ENCODE assay signal across 9 mouse cellular contexts in the genomic region with DNA sequence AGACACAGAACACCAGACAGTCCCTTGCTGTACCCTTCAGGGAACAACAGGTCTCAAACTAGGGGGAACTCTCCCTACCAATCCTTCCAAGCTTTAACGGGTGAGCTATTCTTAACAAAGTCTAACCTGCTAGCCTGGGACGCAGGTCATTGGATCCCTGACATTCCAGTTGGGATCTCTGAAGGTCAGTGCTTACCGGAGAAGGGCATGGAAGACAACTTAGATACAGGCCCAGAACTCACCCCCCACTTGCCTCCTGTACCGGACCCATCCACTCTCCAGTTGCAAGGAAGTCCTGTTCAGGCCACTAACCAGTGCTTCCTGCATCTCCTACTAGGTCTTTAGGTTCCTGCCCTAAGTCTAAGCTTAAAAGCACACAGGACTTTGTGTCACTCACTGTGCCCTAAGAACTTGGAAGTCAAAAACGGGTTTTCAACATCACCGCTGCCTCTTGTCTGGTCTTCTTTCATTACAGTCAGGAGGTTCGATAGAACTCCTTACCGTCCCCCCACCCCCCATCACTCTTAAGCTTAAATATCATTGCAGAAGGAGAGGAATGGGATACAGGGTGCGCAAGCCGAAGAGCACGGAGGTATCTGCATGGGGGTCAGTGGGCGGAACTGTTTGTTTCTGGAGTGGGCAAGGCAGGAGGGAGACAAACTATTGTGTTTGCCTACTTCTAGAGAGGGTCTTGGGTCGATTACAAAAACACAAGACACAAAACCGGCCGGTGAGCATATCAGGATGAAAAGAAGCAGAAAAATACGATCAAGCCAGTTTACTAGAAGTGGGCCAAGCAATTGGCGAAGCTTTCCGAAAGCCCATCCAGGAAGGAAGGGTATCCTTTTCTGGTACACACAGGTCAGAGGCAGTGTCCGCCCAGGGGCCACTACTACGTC. TPM values are rescaled to one million over a fixed set of nuclear protein-coding genes. Genes with fewer than 3 reads are reported as not detected.
DNase-seq lines count a peak whose midpoint lies in the region; ATAC-seq and TF ChIP-seq lines count a peak whose summit lies in the region.
"Had no signal": no experiment of that assay in that cellular context is flagged by ENCODE, and none has a peak within 500 bp of the region (broad histone marks: within the 10 kb centered on the region; RNA-seq: fewer than 3 reads in every experiment).

No protein-coding gene starts in this region.

- H3K9ac ChIP-seq in heart, embryonic 16.5 days (ENCODE audit: low read length): peak overlapping the region; percentile 92
- peak overlapping the region; percentile 59 for H3K9ac ChIP-seq in hindbrain, embryonic 12.5 days
- peak overlapping the region; percentile 94 for H3K9ac ChIP-seq in midbrain, embryonic 11.5 days (ENCODE audit: low read length)

- H3K4me3 ChIP-seq in heart, embryonic 16.5 days (ENCODE audit: low read length): peak overlapping the region; percentile 85
- peak overlapping the region; percentile 95 for H3K4me3 ChIP-seq in G1E (ENCODE audit: low read depth, low read length)
- peak overlapping the region; percentile 89; the same call in 1 of the 2 replicates for H3K4me3 ChIP-seq in hindbrain, embryonic 12.5 days
- peak overlapping the region; percentile 95 for H3K4me3 ChIP-seq in midbrain, embryonic 11.5 days (ENCODE audit: low read depth, low read length)

- ATAC-seq in heart, embryonic 16.5 days (replicated peaks; ENCODE audit: extremely low read depth, insufficient read depth, low FRiP score): no peak
- ATAC-seq in G1E (ENCODE audit: extremely low read depth, insufficient number of reproducible peaks, low FRiP score, poor library complexity, severe bottlenecking): no peak
- no peak for ATAC-seq in hindbrain, embryonic 12.5 days (ENCODE audit: low FRiP score)
- no peak for ATAC-seq in midbrain, embryonic 11.5 days (ENCODE audit: low FRiP score)

- H3K4me1 ChIP-seq in heart, embryonic 16.5 days (ENCODE audit: control insufficient read depth, insufficient read depth, low read length): peaks cover 29% of the 10 kb centered on the region
- H3K4me1 ChIP-seq in G1E (ENCODE audit: insufficient read depth, low read depth, low read length): peaks cover 70% of the 10 kb centered on the region
- peaks cover 42% of the 10 kb centered on the region for H3K4me1 ChIP-seq in hindbrain, embryonic 12.5 days
- peaks cover 35% of the 10 kb centered on the region for H3K4me1 ChIP-seq in midbrain, embryonic 11.5 days (ENCODE audit: control insufficient read depth, insufficient read depth, low read length)

- intact Hi-C loops in heart, postnatal 14 days (cut with DNase I): no loop called here
- intact Hi-C loops in left cerebral cortex, postnatal 14 days (cut with DNase I): no loop called here

- DNase-seq in heart, postnatal 14 days: no peak
- DNase-seq in G1E (ENCODE audit: low spot score): peak; percentile 17
- peak; percentile 93 for DNase-seq in midbrain, embryonic 11.5 days (ENCODE audit: low spot score, missing footprints)
- no peak for DNase-seq in left cerebral cortex, postnatal 14 days (ENCODE audit: low spot score in 2 of 2)
- no peak for DNase-seq in spleen, postnatal 10 days (ENCODE audit: low spot score in 2 of 2)
- no peak for DNase-seq in urinary bladder, adult 18-20 months (ENCODE audit: low spot score in 2 of 2)

- no peaks in the 10 kb centered on the region for H3K9me3 ChIP-seq in heart, embryonic 16.5 days (replicated peaks; ENCODE audit: control insufficient read depth, low read length)
- no peaks in the 10 kb centered on the region for H3K9me3 ChIP-seq in G1E (replicated peaks)
- H3K9me3 ChIP-seq in hindbrain, embryonic 12.5 days (replicated peaks): no peaks in the 10 kb centered on the region
- no peaks in the 10 kb centered on the region for H3K9me3 ChIP-seq in midbrain, embryonic 11.5 days (ENCODE audit: control insufficient read depth, low read length)

- H3K27me3 ChIP-seq in heart, embryonic 16.5 days (ENCODE audit: control insufficient read depth, insufficient read depth, low read length): no peaks in the 10 kb centered on the region
- H3K27me3 ChIP-seq in G1E (ENCODE audit: insufficient read depth, low read length): no peaks in the 10 kb centered on the region
- H3K27me3 ChIP-seq in hindbrain, embryonic 12.5 days: peaks cover 10% of the 10 kb centered on the region; the same call in 1 of the 2 replicates
- no peaks in the 10 kb centered on the region for H3K27me3 ChIP-seq in midbrain, embryonic 11.5 days (ENCODE audit: control insufficient read depth, insufficient read depth, low read length)

- TF ChIP-seq CTCF in G1E (IDR thresholded peaks at IDR 0.05; ENCODE audit: low read depth, low read length): no peak

- 55% methylated on average over 20 of the region's 20 CpGs for WGBS in heart, embryonic 16.5 days
- 40% methylated on average over 20 of the region's 20 CpGs for WGBS in hindbrain, embryonic 12.5 days
- WGBS in midbrain, embryonic 11.5 days: 35% methylated on average over 20 of the region's 20 CpGs

- H3K36me3 ChIP-seq in heart, embryonic 16.5 days (ENCODE audit: control insufficient read depth, insufficient read depth): no peaks in the 10 kb centered on the region
- peaks cover 23% of the 10 kb centered on the region for H3K36me3 ChIP-seq in G1E (replicated peaks)
- no peaks in the 10 kb centered on the region for H3K36me3 ChIP-seq in hindbrain, embryonic 12.5 days
- H3K36me3 ChIP-seq in midbrain, embryonic 11.5 days (ENCODE audit: control insufficient read depth, insufficient read depth, low read length): no peaks in the 10 kb centered on the region

- H3K27ac ChIP-seq in heart, embryonic 16.5 days (ENCODE audit: low read length): peak overlapping the region; percentile 95
- peak overlapping the region; percentile 95 for H3K27ac ChIP-seq in hindbrain, embryonic 12.5 days
- peak overlapping the region; percentile 95 for H3K27ac ChIP-seq in midbrain, embryonic 11.5 days (ENCODE audit: low read depth, low read length)

- peak overlapping the region; percentile 96 for H3K4me2 ChIP-seq in heart, embryonic 16.5 days (ENCODE audit: low read depth, low read length)
- peak overlapping the region; percentile 82 for H3K4me2 ChIP-seq in hindbrain, embryonic 12.5 days (replicated peaks)
- peak overlapping the region; percentile 76 for H3K4me2 ChIP-seq in midbrain, embryonic 11.5 days

RNA-seq across cellular contexts. Expression of a gene that starts 2.0 kb away (rescaled TPM):
- 135 and 186 TPM in 2 replicates for polyA plus RNA-seq in heart, embryonic 16.5 days (2015; fragmentation: Nextera tagmentation; extraction: Ambion mirVana)
- 10 to 100 TPM; 37.1 to 38.2 TPM for total RNA-seq in heart, postnatal 14 days (2021)
- total RNA-seq in G1E (2014; fragmentation: Nextera tagmentation): 270 and 298 TPM in 2 replicates
- total RNA-seq in G1E (2017): 123 and 131 TPM in 2 replicates
- polyA plus RNA-seq in G1E (2012): 1,702 and 2,389 TPM in 2 replicates
- polyA plus RNA-seq in hindbrain, embryonic 12.5 days (2016; fragmentation: Nextera tagmentation; extraction: Ambion mirVana): 161 and 162 TPM in 2 replicates
- 354 and 406 TPM in 2 replicates for polyA plus RNA-seq in midbrain, embryonic 11.5 days (2014; fragmentation: Nextera tagmentation; extraction: Ambion mirVana)
- 10 to 100 TPM; 40.0 to 47.9 TPM for total RNA-seq in left cerebral cortex, postnatal 14 days (2021)

RNA-seq across cellular contexts. Expression of a gene that starts 11.2 kb away (rescaled TPM):
- polyA plus RNA-seq in heart, embryonic 16.5 days (2015; fragmentation: Nextera tagmentation; extraction: Ambion mirVana): 22.2 and 22.6 TPM in 2 replicates
- 10 to 100 TPM in 1 of 2 experiments, 1 to 10 TPM in 1; 10.0 to 10.4 TPM for total RNA-seq in heart, postnatal 14 days (2021)
- total RNA-seq in G1E (2014; fragmentation: Nextera tagmentation) (78.2 and 85.2 TPM in 2 replicates), G1E (2017) (50.8 and 57.0 TPM in 2 replicates)
- polyA plus RNA-seq in G1E (2012): 159 and 163 TPM in 2 replicates
- polyA plus RNA-seq in hindbrain, embryonic 12.5 days (2016; fragmentation: Nextera tagmentation; extraction: Ambion mirVana): 19.8 and 21.9 TPM in 2 replicates
- polyA plus RNA-seq in midbrain, embryonic 11.5 days (2014; fragmentation: Nextera tagmentation; extraction: Ambion mirVana): 14.8 and 20.2 TPM in 2 replicates
- 10 to 100 TPM; 92.2 to 97.5 TPM for total RNA-seq in left cerebral cortex, postnatal 14 days (2021)

RNA-seq across cellular contexts. Expression of a gene that starts 33.1 kb away (rescaled TPM):
- polyA plus RNA-seq in heart, embryonic 16.5 days (2015; fragmentation: Nextera tagmentation; extraction: Ambion mirVana): 0.25 and 0.30 TPM in 2 replicates
- under 1 TPM; 0.15 to 0.19 TPM for total RNA-seq in heart, postnatal 14 days (2021)
- not detected in 2 replicates for total RNA-seq in G1E (2014; fragmentation: Nextera tagmentation)
- total RNA-seq in G1E (2017): 0.05 TPM in 1 of 2 replicates, not detected in the other
- polyA plus RNA-seq in G1E (2012): 0.02 TPM in 1 of 2 replicates, not detected in the other
- polyA plus RNA-seq in hindbrain, embryonic 12.5 days (2016; fragmentation: Nextera tagmentation; extraction: Ambion mirVana): 3.7 and 4.2 TPM in 2 replicates
- polyA plus RNA-seq in midbrain, embryonic 11.5 days (2014; fragmentation: Nextera tagmentation; extraction: Ambion mirVana): 3.5 and 3.6 TPM in 2 replicates
- 10 to 100 TPM; 24.1 to 25.6 TPM for total RNA-seq in left cerebral cortex, postnatal 14 days (2021)
- total RNA-seq: neutrophil, adult 5-6 weeks had no signal

Comparison
In these comparisons a context has a peak if more than half of its experiments do, and no peak if none do; other contexts are left out.
1. DNase-seq: peak in G1E (single experiment) and midbrain, embryonic 11.5 days (single experiment); none in heart, postnatal 14 days (0 of 2), left cerebral cortex, postnatal 14 days (0 of 2), spleen, postnatal 10 days (0 of 2) and urinary bladder, adult 18-20 months (0 of 2).
2. Peak in every context shown above with its lines, with median percentiles within 50 percentile points of each other: H3K27ac ChIP-seq, H3K4me2 ChIP-seq, H3K4me3 ChIP-seq and H3K9ac ChIP-seq.